Mouse (Mus musculus) lung, postnatal 25 days (tissue): ENCODE data around the gene Dguok.
A peak's percentile ranks its signal among the peaks of the same experiment; 100 is the strongest.

Source experiments
- DNase-seq: peaks from one replicate; pipeline ENCODE4 v3.0.0; 2022; ENCODE audit warnings: low spot score

Dguok gene

DNA sequence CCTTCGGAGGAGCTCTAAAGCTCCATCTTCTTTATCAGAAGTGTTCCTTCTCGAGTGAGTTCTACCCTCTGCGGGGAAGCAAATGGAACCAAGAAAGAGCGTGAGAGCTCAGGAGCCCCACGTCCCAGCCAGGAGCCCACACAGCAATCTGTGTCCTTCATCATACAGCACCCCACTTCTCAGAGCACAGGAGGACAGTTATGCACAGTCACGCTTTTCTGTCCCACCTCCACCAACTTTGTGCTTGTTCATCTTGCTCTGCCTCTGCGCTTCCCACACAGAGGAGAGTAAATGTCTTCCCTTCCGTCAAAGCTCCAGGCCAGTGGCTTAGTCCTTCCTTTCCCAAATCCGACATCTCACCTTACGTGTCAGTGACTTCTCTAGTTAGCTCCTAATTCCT is 7.7 kb downstream of the Dguok start:
- no peak for DNase-seq

DNA sequence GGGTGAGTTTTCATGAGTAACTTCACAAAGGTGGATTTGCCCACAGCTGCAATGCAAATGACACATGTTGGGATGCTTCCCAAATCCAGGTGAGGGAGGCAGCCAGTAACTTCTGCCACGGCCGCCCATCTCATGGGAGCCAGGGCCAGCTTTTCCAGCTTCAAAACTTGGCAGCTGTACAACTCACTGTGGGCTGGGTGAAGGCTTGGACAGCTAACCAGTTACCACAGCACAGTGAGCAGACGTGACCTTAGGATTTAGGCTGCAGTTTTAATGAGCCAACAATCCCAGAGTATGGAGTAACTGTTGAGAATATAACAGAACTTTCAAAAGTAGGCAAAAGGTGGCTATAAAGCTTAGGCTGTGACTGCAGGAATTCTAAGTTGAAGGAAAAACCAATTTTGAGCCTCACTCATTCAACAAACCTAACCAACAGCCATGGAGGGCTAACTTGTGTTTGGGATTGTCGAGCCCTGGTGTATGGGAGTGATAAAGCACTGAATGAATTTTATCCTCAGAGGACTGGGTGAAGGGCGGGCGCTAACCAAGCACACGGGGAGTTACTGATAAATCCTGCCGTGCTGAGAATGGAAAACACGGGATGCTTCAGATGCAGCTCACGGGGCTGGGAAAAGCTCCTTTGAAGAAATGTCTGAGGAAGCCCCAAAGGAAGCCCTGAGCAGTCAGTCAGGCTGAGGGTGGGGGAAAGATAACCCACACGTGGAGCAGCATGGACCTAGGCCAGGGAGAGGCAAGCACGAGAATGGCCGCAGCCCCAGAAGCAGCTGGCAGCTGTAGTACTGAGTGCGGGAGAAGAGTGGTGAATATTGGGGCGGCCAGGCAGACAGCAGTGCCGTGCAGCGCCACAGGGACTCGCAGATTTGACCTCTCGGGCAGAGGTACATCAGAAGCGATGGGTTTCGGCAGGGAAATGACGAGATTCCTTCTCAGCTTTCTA is 9.7 kb downstream of the Dguok start:
- peak; percentile 39 for DNase-seq

DNA sequence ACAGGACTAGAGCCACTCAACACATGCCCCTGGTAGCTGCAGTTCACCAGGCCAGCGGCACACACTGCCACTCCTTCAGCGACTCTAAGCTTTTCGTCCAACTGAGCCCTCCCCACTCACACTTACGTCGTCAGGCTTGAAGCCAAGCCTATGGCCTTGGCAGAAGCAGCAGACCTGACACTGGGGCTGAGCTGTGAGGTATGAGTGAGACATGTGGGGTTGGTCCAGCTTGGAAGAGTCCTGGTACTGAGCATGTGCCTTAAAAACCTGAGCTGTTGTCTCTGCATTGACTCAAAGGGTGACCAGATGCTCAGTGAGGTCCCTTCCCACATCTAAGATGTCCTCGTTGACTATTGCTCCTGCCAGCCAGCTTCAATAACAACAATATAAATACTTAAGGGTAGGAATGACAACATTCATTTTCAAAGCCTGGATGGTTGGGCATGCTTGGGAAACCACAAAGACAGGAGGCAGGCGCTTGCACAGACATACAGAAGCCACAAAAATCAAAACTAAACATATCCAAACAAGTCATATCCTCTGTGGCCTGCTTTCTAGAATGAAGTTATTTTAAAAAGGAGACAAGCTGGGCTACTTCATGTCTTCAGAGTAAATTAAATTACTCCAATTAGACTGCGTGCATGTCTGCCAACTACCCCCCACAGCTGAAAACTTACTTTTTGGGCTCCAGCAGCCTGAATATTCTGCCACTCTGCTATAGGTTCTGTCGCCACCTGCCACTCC is 10.6 kb downstream of the Dguok start:
- DNase-seq: peak; percentile 38

DNA sequence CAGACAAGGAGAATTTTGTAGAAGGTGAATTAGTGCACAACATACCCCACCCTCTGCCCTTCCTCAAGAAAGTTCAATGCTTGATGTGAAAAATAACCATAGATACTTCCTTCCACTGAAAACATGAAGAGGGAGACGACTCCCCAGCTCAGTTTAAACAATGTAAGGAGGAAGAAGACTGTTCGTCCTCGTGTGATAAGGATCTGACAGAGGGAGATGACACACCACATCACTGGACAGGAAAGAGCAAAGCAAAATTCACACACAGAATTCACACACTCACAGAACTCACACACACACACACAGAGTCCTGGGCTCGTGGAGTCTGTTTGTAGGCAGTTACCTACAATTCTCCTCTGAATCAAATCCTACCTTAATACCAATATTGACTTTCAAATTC is 16.1 kb downstream of the Dguok start:
- peak; percentile 35 for DNase-seq

DNA sequence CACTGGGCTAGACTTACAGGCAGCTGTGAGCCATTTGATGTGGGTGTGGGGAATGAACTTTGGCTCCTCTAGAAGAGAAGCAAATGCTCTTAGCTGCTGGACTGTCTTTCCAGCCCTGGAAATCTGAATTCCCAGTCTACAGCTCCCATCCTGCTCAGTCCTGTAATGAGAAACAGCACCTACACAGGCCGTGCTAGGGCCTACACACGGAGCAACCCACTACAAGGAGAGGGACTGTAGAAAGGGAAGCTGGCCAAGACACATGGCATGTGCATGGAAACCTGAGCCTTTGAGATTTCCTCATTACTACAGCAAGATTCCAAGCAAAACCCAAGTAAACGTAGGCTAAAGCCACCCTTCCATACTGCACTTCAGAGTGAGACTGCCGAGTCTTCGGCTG is 18.6 kb downstream of the Dguok start:
- DNase-seq: no peak

DNA sequence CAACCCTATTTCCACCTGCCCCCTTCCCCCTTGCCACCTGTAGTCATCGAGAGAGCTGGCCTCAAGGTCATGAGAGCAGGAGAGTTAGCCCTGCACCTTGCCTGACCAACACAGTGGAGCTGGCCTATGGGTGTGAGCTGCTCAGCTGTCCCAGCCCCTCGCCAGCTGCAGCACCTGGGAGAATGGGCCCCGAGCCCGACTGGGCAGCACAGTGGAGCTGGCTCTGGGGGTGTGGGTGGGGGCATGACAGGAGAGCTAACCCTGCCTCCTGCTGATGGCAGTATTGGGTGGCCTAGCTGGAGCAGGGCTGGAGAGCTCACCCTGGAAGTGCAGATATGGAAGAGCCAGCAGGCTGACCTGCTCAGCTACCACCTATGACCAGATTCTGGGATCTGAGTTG is 19.5 kb downstream of the Dguok start:
- DNase-seq: no peak

DNA sequence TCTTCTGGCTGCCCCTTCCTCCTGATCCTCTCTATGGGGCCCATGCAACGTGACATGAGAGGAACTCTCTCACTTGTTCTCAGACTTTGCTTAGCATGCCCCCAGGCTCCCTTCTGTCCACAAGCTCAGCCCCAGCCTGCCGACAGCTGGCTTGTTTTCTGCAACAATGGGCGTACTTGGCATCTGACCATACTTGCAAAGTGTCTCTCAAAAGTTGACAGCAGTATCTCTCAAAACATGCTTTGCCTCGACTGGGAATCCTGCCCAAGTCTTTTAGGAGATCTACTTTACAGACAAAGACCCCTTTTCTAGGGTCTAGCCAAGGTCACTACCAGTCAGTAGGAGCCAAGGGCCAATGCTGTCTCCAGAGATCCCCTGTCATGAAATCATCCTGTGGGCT is 20.9 kb downstream of the Dguok start:
- peak; percentile 62 for DNase-seq

DNA sequence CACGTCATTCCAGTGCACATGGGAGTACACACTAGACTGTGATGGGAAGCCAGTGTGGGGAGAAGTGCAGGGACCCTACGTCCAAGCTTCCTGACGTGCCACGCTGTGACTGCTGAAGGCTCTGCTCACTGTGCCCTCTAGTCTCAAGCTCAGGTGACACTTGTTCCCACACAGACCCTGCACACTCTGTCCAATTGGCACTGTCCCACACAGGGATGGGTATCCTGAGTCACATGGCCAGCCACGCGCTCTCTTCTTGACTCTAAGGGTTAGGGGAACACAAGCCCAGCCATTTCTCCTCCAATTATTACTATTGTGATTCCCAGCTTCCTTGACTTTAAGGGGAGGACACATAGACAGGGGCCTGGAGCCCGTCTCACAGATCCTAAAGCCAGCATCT is 23.0 kb downstream of the Dguok start:
- DNase-seq: no peak

DNA sequence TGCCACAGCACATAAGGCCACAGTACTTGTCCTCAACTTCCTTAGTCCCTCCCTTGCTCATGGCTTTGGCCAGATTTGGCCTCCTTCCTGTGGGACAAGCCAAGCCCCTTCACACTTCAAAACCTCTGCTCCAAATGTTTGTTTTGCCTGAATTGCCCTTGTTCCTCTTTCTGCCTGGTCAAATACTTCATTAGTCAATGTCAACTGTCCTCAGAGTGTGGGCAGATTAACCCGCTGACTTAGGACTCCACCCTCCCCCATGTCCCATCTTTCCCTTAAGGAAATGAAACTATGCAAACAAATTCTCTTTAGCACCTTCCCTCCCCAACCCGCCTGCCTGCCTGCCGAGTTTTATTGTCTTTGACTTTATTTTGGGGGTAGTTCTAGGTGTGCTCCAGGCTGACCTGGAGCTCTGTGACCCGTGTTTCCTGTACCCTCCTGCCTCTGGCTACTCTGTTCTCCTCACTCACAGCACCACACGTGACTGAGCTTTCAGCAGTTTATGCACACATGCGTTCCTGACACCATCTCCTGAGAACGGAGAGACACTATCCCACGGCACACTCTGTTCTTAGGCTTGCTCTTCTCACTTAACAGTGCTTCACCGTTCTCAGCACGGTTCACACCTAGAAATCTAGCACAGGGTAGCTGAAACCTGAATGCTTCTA is 24.2 kb downstream of the Dguok start:
- peak; percentile 86 for DNase-seq

DNA sequence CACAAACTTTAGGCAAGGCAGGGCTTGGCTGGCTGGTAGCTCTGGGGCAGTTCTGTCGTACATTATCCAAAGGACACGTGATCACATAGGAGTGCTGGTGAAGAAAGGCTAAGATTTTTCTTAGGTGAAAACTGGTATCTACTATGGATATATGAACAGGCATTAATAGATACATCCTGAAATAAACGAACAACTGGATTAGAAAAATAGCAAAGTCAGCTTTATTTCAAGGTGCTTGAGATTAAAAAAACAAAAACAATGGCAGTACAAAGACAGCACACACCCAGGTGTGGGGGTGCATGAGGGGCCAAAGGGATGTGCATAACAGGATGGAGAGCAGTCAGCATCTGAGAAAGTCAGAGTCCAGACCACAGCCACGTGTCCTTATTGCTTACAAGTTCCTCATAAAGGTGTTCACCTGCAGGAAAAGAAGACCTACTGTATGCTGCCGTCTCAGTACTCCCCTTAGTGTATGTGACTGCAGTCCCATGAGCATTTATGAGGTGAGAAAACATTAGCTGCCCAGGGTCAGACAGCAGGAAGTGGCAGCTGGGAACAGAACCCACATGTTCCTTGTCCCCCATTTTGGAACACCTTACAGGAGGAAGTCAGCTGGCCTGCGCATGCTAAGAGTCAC is 26.6 kb downstream of the Dguok start:
- no peak for DNase-seq

DNA sequence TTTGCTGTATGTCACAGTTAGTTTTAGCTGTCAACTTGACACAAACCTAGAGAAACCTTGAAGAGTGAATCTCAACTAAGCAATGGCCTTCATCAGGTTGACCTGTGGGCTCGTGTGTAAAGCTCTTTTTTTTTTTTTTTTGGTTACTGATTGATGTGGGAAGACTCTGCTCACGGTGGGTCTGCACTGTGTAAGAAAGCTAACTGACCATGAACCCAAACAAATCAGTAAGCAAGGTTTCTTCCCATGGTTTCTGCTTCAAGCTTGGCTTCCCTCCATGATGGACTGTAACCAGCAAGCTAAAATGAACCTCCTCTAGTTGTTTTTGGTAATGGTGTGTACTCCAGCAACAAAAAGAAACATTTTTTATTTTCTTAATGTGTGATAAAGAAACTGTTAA is 27.6 kb downstream of the Dguok start:
- DNase-seq: no peak

DNA sequence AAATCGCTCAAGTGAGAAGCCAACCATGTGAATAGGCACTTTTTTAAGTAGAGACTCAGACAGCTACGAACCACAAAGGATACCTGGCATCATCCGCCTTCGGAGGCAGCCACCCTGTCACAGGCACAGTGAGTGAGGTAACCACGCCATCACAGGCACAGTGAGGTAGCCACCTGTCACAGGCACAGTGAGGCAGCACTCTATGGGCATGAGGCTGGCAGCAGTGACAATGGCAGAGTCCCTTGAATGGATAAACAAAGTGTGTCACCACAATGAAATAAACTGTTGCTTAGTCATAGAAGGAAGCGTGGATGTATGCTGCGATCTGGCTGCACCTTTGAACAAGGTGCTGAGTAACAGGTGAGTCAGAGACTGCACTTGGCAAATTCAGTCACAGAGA is 28.1 kb downstream of the Dguok start:
- DNase-seq: no peak

DNA sequence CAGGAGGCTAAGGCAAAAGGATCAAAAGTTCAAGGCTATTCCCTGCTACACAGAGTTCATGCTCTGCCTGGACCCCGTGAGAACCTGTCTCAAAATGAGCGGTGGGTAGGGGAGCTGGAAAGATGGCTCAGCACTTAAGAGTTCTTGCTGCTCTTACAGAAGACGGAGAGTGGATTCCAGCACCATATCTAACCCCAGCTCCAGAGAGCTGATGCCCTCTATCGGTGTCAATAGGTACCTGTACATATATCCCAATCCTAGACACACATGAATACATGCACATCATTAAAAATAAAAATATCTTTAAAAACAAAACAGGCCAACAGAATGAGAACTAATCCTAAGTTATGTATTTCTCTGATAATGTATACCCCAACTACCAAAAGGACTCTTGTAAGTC is 28.6 kb downstream of the Dguok start:
- DNase-seq: no peak

DNA sequence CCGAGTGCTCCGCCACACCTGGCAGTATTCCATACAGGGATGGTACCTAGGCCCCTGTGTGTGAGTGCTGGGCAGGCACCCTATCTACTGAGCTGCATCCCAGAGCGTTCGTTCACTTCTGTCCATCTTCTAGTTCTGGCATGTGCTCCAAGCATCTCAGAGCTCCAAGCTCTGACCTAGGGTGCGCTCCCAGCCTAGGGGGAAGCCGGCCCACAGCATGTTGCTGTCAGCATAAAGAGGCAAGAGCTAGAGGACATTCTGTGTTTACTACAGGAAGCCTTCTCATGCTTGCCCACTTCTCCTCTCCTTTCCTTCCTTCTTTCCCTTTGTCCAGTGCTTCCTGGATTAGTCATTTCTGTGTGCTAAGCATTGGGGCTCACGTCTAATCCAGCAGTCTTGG is 31.3 kb downstream of the Dguok start:
- no peak for DNase-seq

DNA sequence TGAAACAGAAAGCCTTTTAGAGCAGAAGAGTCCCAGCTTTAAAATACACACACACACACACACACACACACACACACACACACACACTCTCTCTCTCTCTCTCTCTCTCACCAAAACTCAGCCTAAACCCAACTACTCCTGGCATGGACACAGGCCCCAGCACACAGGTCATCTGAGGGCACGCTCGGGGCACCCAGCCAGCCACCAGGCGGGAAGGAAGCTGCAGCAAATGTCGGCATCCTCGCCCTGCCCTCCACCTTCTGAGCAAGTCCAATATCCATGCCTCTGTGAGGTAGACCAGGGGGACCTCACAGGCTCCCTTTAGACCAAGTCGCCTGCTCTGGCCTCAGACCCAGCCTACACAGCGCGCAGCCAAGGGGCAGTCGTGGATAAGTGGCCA is 33.5 kb downstream of the Dguok start:
- DNase-seq: peak; percentile 82

DNA sequence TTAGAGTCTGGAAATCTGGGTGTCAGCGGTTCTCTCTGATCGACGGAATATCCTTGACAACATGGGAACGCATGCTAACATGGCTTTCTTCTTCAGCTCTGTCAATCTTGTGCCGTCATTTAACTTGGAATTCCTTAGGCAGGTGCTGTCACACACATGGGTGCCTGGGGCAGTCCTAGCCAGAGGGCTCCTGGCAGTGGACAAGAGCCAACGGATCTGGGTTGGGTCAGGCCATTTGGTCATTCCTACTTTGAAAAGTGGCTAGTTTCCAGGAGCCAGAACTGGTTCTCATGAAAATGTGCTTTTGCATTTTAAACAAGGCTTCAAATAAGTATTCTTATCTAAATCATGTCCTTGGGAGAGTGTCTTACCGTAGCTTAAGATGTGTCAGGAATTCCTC is 35.0 kb downstream of the Dguok start:
- DNase-seq: no peak

DNA sequence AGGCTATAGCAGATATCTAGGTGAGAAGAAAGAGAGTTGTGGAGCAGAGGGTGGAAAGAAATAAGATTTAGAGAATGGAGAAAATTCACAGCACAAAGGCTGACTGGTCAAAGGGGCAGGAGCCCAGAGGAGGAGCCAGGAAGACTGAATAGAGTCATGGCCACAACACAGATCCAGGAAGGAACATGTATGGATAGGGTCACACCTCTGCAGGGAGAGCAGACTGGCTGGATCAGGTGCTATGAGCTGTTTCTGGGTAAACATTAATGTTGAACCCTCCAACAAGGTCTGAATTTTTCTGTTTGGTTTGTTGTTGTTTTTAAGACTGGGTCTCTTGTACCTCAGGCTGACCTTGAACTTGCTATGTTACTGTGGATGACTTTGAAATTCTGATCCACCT is 42.8 kb downstream of the Dguok start:
- no peak for DNase-seq

DNA sequence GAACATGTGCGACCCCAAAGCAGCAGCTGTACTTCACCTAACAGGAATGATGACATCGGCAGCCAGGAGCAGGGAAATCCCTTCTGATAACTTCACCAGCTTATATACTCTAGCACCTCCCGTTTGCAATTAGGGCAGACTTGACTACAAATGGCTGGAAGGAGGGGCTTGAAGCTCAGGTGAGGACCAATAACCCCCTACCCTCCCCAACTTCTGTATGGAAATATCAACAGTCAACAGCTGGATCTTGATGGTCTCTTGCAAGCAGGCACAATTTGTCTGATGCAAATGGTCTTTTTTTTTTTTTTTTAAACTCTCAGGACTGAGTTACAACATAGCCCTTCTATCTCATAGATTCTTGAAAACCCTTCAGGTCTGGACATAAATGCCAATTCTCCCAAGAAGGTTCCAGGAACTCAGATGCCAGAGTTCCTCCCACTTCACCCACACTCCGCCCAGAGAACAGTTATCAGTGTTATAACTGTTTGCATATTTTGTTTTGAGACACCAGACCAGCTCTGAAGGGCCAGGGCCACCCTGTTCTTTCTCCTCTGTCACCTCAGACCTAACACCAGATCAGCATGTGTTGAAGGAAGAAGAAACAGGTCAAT is 47.6 kb downstream of the Dguok start, which contains the start of gene Tet3:
Gene Tet3 (minus strand): TSS at position 51 of the 611 bp plus-strand sequence.
- no peak for DNase-seq

DNA sequence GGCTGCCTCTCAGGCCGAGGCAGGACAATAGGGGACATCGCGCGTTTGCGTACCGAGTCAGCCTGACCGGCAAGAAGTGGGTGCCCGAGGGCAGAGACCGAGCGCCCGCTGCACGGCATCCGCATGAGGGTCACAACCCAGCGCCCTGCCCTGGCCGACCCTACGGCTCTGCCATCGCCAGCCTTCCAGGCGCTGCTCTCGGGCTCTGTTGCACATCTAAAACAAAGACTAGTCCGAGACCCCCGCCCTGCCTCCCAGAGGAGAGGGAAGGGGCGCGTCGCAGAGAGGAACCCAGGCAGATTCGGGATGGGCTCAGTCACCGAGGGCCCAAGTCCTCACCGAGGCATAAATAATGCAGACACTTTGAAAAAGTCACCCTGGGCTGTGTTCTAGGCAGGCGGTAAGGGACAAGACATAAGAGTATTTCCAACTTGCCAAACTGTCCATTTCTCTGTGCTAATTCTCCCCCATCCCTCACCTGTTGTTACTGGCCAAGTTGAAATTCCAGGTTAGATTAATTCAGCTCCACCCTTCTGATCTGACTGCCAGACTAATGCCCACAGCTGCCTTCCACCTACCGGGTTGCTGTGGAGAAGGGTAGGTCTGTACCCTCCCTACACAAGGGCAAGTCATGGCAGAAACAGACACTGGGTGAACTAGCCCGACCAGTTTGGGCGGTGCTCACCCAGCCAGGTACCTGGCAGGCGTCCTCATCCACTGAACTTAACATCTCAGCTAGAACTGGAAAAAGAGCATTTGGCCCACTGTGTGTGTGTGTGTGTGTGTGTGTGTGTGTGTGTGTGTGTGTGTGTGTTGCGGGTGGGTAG is 49.6 kb downstream of the Dguok start:
- DNase-seq: peak; percentile 84

DNA sequence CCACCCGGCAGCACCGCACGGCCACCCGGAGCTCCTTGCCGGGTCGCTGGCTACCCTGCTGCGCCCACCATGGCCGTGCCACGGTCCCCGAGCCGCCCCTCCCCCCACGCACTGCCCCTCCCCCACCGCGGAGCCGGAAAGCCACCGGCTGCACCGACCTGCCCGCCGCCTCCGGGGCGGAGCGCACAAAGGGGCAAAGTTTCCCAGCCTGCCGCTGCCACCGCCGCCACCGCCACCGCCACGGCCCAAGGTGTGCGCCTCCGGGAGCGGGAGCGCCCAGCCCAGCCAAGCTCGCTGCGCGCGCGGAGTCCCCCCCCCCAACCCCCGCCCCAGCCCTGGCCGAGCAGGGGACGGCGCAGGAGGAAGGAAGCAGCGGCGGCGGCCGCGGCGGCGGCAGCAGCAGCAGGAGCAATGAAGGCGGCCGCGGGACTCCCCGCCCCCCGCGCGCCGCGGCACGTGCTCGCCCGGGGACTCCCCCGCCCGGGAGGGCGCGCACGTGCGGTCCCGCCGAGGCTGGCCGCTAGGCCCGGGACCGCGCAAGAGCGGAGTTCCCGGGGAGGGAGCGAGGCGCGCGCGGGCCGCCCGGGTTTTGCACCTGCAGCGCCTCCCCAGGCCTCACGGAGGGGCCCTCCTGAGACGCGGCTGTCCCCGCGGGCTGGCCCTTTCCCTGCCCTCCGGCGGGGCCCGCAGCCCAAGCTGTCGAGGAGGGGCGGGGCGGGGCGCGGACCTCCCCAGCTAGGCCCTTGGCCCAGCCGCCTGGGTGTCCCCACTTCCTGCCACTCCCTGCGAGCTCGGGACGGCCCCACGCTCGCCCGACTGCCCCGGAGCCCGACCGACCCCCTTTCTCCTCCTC is 50.4 kb downstream of the Dguok start:
- peak; percentile 87 for DNase-seq
